ENCODE assay signal across 27 mouse cellular contexts in genomic region chr2:20560581-20560980, GRCm38 (mm10).
"Had no signal": no experiment of that assay in that cellular context is flagged by ENCODE, and none has a peak within 500 bp of the region (broad histone marks: within the 10 kb centered on the region; RNA-seq: fewer than 3 reads in every experiment).

No protein-coding gene starts in this region.

- DNase-seq: gastrocnemius, adult 2 months; gastrocnemius, postnatal 10 days; gastrocnemius, postnatal 25 days; heart, adult 2 months; heart, postnatal 4 days; kidney, adult 18-20 months; kidney, adult 8-10 months; kidney, postnatal 10 days; kidney, postnatal 25 days; kidney, postnatal 4 days; layer of hippocampus, adult 9-11 months; layer of hippocampus, postnatal 36 days; liver; liver, embryonic 13.5 days; liver, postnatal 0 days had no signal

- ATAC-seq: hindbrain, postnatal 0 days; liver, postnatal 0 days had no signal

- H3K9ac ChIP-seq: heart, embryonic 13.5 days; heart, embryonic 15.5 days; hindbrain, embryonic 12.5 days; hindbrain, embryonic 14.5 days; limb, embryonic 13.5 days; liver, embryonic 13.5 days; liver, embryonic 15.5 days; liver, postnatal 0 days had no signal

- H3K27ac ChIP-seq: gastrocnemius, adult 2 months; heart, adult 2 months; heart, embryonic 13.5 days; heart, embryonic 15.5 days; hindbrain, embryonic 10.5 days; hindbrain, embryonic 12.5 days; hindbrain, embryonic 14.5 days; hindbrain, postnatal 0 days; layer of hippocampus, adult 2 months; left cerebral cortex, adult 2 months; limb, embryonic 13.5 days; liver, embryonic 13.5 days; liver, embryonic 15.5 days had no signal

- H3K4me1 ChIP-seq: liver, embryonic 13.5 days; liver, embryonic 15.5 days had no signal

- H3K4me3 ChIP-seq: gastrocnemius, adult 2 months; heart, adult 2 months; heart, embryonic 13.5 days; heart, embryonic 15.5 days; hindbrain, embryonic 10.5 days; hindbrain, embryonic 12.5 days; layer of hippocampus, adult 2 months; left cerebral cortex, adult 2 months; limb, embryonic 13.5 days; liver, embryonic 13.5 days; liver, embryonic 15.5 days had no signal

- H3K36me3 ChIP-seq: heart, embryonic 13.5 days; heart, embryonic 15.5 days; hindbrain, embryonic 10.5 days; hindbrain, embryonic 12.5 days; limb, embryonic 13.5 days; liver, embryonic 13.5 days; liver, embryonic 15.5 days had no signal

- H3K27me3 ChIP-seq: heart, embryonic 13.5 days; heart, embryonic 15.5 days; hindbrain, embryonic 12.5 days; limb, embryonic 13.5 days; liver, embryonic 13.5 days; liver, embryonic 15.5 days had no signal

- H3K9me3 ChIP-seq: heart, embryonic 13.5 days; heart, embryonic 15.5 days; hindbrain, embryonic 10.5 days; hindbrain, embryonic 12.5 days; limb, embryonic 13.5 days; liver, embryonic 13.5 days; liver, embryonic 15.5 days had no signal

- H3K4me2 ChIP-seq: heart, embryonic 11.5 days; heart, embryonic 13.5 days; heart, embryonic 15.5 days; hindbrain, embryonic 12.5 days; hindbrain, embryonic 14.5 days; limb, embryonic 13.5 days; liver, embryonic 11.5 days; liver, embryonic 13.5 days; liver, embryonic 15.5 days had no signal
